Mouse (Mus musculus) layer of hippocampus, postnatal 25 days (tissue): ENCODE measurements around the gene Ttc16. TPM values are rescaled to one million over a fixed set of nuclear protein-coding genes. Genes with fewer than 3 reads are reported as not detected.
A peak's percentile ranks its signal among the peaks of the same experiment; 100 is the strongest.

Experiments
- DNase-seq, 2 experiments: peaks; one replicate each; pipeline ENCODE4 v3.0.0; 2022; ENCODE audit warnings: mixed read lengths in 2 of 2, low spot score in 1 of 2; ENCODE audit errors: extremely low spot score in 1 of 2
- total RNA-seq, 2 experiments: library from RNA; stranded (reverse); gene quantifications; 2 replicates each; pipeline ENCODE4 v1.2.3; 2021

The Ttc16 gene
- total RNA-seq, 2 experiments from 2014 or later = 0.54 to 0.59 TPM

- DNase-seq = no peak
These were observed 6.3 kb upstream of the Ttc16 start for GRCm38 (mm10) chr2:32781710-32782109.

- DNase-seq = no peak
These were observed 4.3 kb upstream of the Ttc16 start for GRCm38 (mm10) chr2:32779714-32780113.

- DNase-seq = peak; percentile 38 to 67
These were observed 3.7 kb upstream of the Ttc16 start for GRCm38 (mm10) chr2:32779131-32779530.

GRCm38 (mm10) chr2:32778081-32778480, 2.6 kb upstream of the Ttc16 start:
- DNase-seq = no peak

- DNase-seq = no peak
These were observed 759 bp upstream of the Ttc16 start for GRCm38 (mm10) chr2:32776192-32776591.

GRCm38 (mm10) chr2:32772626-32773279, 2.7 kb downstream of the Ttc16 start:
- DNase-seq = no peak

- DNase-seq = no peak
These were observed 3.5 kb downstream of the Ttc16 start for GRCm38 (mm10) chr2:32771886-32772285.

GRCm38 (mm10) chr2:32769327-32770085, 5.9 kb downstream of the Ttc16 start:
- no peak for DNase-seq

GRCm38 (mm10) chr2:32768661-32769285, 6.7 kb downstream of the Ttc16 start:
- no peak for DNase-seq

- no peak for DNase-seq
These were observed 8.2 kb downstream of the Ttc16 start for GRCm38 (mm10) chr2:32767241-32767640.

GRCm38 (mm10) chr2:32763353-32763752, 12.1 kb downstream of the Ttc16 start:
- DNase-seq = no peak

- no peak for DNase-seq
These were observed 13.6 kb downstream of the Ttc16 start for GRCm38 (mm10) chr2:32761859-32762258.

GRCm38 (mm10) chr2:32761361-32761760, 14.1 kb downstream of the Ttc16 start:
- no peak for DNase-seq

GRCm38 (mm10) chr2:32759001-32759400, 16.4 kb downstream of the Ttc16 start:
- no peak for DNase-seq

- no peak for DNase-seq
These were observed 16.9 kb downstream of the Ttc16 start for GRCm38 (mm10) chr2:32758503-32758902.

- DNase-seq = peak; percentile 82 to 95
These were observed 18.2 kb downstream of the Ttc16 start, which contains the start of gene Tor2a for GRCm38 (mm10) chr2:32757056-32757845. Gene Tor2a, plus strand, starts transcription at chr2:32757234.

- no peak for DNase-seq
These were observed 18.8 kb downstream of the Ttc16 start for GRCm38 (mm10) chr2:32756674-32757055.

GRCm38 (mm10) chr2:32752181-32752580, 23.3 kb downstream of the Ttc16 start:
- DNase-seq = no peak

GRCm38 (mm10) chr2:32751665-32752033, 23.8 kb downstream of the Ttc16 start:
- no peak for DNase-seq

- DNase-seq = no peak
These were observed 24.4 kb downstream of the Ttc16 start for GRCm38 (mm10) chr2:32750887-32751664.
